Mouse (Mus musculus) liver, postnatal 0 days (tissue): Measurements from ENCODE around the gene Mroh8. TPM values are rescaled to one million over a fixed set of nuclear protein-coding genes. Genes with fewer than 3 reads are reported as not detected.
"Not testable (repeated sequence)": the region's sequence is repeated elsewhere in the genome, so short reads cannot be mapped to it uniquely, and the experiment has no call there.

ENCODE experiments used
- ATAC-seq: fragments of 200-750 bp; cut with Nextera tagmentation; 2 replicates; pipeline ENCODE4 v1.8.0; 2017; ENCODE audit warnings: mild to moderate bottlenecking, moderate library complexity
- DNase-seq: peaks from one replicate; pipeline ENCODE4 v3.0.0-alpha.2; 2016
- H3K27ac ChIP-seq: fragments of 300-500 bp; sonication (generic); 2 replicates; pipeline ENCODE4 v1.5.1; 2014; ENCODE audit warnings: antibody characterized with exemption, moderate library complexity, mild to moderate bottlenecking, low read depth
- H3K27me3 ChIP-seq: fragments of 300-500 bp; sonication (generic); 2 replicates; pipeline ENCODE4 v1.6.1; 2014; ENCODE audit warnings: low read length, control low read depth, mixed read lengths; ENCODE audit not compliant: insufficient read depth
- H3K36me3 ChIP-seq: fragments of 300-500 bp; sonication (generic); replicated peaks from 2 replicates; pipeline ENCODE4 v1.6.1; 2014; ENCODE audit warnings: mild to moderate bottlenecking, control low read depth, low read length, moderate library complexity, mixed read lengths; ENCODE audit not compliant: insufficient read depth
- H3K4me1 ChIP-seq: fragments of 300-500 bp; sonication (generic); 2 replicates; pipeline ENCODE4 v1.6.1; 2014; ENCODE audit warnings: antibody characterized with exemption, mild to moderate bottlenecking, control low read depth; ENCODE audit not compliant: insufficient read depth
- H3K4me2 ChIP-seq: fragments of 300-500 bp; sonication (generic); 2 replicates; pipeline ENCODE4 v1.6.1; 2014; ENCODE audit warnings: low read depth, mild to moderate bottlenecking, low read length, moderate library complexity, mixed read lengths
- H3K4me3 ChIP-seq: fragments of 300-500 bp; sonication (generic); 2 replicates; pipeline ENCODE4 v1.5.1; 2014; ENCODE audit warnings: low read depth, low read length
- H3K9ac ChIP-seq: fragments of 300-500 bp; sonication (generic); replicated peaks from 2 replicates; pipeline ENCODE4 v1.6.1; 2014; ENCODE audit warnings: mild to moderate bottlenecking, moderate library complexity
- H3K9me3 ChIP-seq: fragments of 300-500 bp; sonication (generic); 2 replicates; pipeline ENCODE4 v1.6.1; 2016; ENCODE audit warnings: mild to moderate bottlenecking, control low read depth, low read length, mixed read lengths
- CTCF ChIP-seq: sonication (generic); IDR thresholded peaks from 2 replicates; pipeline ENCODE4 v1.5.1; 2016; ENCODE audit warnings: antibody characterized with exemption, low read depth
- EP300 ChIP-seq: IDR thresholded peaks from 2 replicates; pipeline ENCODE4 v1.6.1; 2016; ENCODE audit warnings: antibody characterized with exemption, low read depth, mild to moderate bottlenecking
- WGBS: fragments of 180-500 bp; shearing (Covaris S2); extraction: QIAGEN DNeasy Blood & Tissue Kit; methylation state at CpG from one replicate; pipeline ENCODE4 v1.1.7; 2014; ENCODE audit not compliant: insufficient replicate concordance; 5-methylcytosine and 5-hydroxymethylcytosine counted together
- polyA plus RNA-seq: library from polyadenylated mRNA; unstranded; fragments of >200 nt; fragmentation: Nextera tagmentation; extraction: Ambion mirVana; gene quantifications from 2 replicates; pipeline ENCODE4 v1.2.1, GENCODE M21; 2015

The Mroh8 gene
- polyA plus RNA-seq, 1 experiment from 2014 or later = 0.07 TPM

DNA sequence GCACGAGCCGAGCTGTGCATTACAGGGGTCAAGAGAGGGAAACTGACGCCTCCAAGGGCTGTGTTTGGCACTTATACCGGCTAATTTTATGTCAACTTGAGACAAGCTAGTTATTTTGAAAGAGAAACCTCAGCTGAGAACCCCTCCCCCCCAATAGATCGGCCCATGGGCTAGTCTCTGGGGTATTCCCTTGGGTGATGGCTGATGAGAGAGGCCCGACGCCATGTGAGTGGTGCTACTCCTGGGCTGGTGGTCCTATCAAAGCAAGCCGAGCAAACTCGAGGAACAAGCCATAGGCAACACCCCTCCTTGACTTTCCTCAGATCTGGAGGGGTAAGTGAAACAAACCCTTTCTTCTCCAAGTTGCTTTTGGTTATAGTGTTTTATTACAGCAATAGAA is 16.8 kb downstream of the Mroh8 start:
- ATAC-seq (no peak), DNase-seq (no peak)
- TF ChIP-seq CTCF (no peak), EP300 (no peak)
- H3K27me3 ChIP-seq = no peaks in the 10 kb centered on the region
- H3K4me2 ChIP-seq = no peak overlapping the region
- H3K27ac ChIP-seq = no peak overlapping the region
- no peak overlapping the region for H3K9ac ChIP-seq
- 72% methylated on average over 9 of the region's 9 CpGs for WGBS
- H3K36me3 ChIP-seq = no peaks in the 10 kb centered on the region
- no peaks in the 10 kb centered on the region for H3K4me1 ChIP-seq
- H3K9me3 ChIP-seq = no peaks in the 10 kb centered on the region
- H3K4me3 ChIP-seq = no peak overlapping the region

DNA sequence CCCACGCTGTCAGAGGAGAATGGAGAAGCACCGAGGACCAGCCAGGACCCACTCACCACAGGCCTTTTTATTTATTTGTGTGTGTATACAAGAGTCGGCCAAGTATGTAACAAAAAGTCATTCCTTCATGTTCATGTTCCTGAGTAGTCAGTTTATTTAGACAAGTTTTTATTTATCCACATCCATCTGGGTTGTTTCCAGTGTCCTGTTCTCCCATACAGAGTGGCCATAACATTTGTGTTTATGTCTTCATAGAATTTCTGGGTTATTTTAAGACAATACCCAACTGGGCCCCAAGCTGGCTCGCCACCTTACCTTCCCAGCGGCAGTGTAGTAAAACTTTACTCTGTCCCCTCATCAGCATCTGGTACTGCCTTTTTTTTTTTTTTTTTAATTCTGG is 17.4 kb downstream of the Mroh8 start:
- DNase-seq (no peak), ATAC-seq (no peak)
- Histone ChIP-seq H3K4me2 (no peak overlapping the region), H3K27me3 (no peaks in the 10 kb centered on the region), H3K36me3 (no peaks in the 10 kb centered on the region), H3K9me3 (no peaks in the 10 kb centered on the region), H3K27ac (no peak overlapping the region), H3K9ac (no peak overlapping the region), H3K4me3 (no peak overlapping the region), H3K4me1 (no peaks in the 10 kb centered on the region)
- no peak for TF ChIP-seq CTCF
- TF ChIP-seq EP300 = no peak
- WGBS = 81% methylated on average over 5 of the region's 5 CpGs

DNA sequence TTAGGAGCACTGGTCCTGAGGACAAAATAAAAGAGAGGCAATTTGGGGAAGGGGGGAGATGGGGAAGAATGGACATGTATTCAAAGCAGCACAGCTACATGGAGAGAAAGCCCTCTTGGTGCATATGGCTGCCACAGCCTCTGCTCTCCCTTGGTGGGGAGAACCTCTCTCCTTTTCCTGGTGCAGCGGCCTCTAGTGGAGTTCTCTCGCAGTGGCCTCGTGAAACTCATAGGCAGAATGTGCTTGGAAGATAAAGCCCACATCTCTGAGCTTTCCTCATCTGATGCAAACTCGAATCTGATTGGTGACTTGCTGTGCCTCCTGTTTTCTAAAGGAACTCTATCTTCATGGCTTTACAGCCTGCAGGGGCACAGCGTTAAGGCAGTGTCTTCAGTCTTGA is 19.6 kb downstream of the Mroh8 start:
- H3K4me2 ChIP-seq = no peak overlapping the region
- H3K4me3 ChIP-seq = no peak overlapping the region
- no peaks in the 10 kb centered on the region for H3K9me3 ChIP-seq
- H3K36me3 ChIP-seq = no peaks in the 10 kb centered on the region
- peak; percentile 45 for ATAC-seq
- WGBS = under 1% methylated on average over 5 of the region's 5 CpGs
- H3K9ac ChIP-seq = no peak overlapping the region
- no peaks in the 10 kb centered on the region for H3K4me1 ChIP-seq
- peak; percentile 76 for TF ChIP-seq CTCF
- TF ChIP-seq EP300 = no peak
- no peak overlapping the region for H3K27ac ChIP-seq
- H3K27me3 ChIP-seq = no peaks in the 10 kb centered on the region
- DNase-seq = peak; percentile 64

DNA sequence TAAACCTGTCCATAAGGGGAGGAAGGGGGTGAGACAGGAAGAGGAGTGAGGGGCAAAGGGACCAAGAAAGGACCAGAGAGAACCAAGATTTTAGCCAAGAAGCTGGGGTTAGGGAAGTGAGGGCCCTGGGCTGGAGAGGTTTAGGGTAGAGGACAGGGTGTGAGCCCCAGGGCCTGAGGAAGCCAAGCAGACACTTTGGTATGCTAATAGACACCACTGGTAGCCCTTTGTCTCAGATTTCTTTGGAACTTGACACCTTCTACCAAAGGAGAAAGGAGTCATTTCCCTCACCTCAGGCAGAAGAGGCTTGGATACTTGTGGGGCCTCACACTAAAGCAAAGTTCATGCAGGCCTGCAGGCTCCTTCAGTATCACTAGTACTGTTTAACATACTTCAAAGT is 31.2 kb downstream of the Mroh8 start:
- Histone ChIP-seq H3K4me2 (no peak overlapping the region), H3K9ac (no peak overlapping the region), H3K4me1 (no peaks in the 10 kb centered on the region), H3K27me3 (no peaks in the 10 kb centered on the region), H3K9me3 (no peaks in the 10 kb centered on the region), H3K4me3 (no peak overlapping the region), H3K27ac (no peak overlapping the region), H3K36me3 (no peaks in the 10 kb centered on the region)
- no peak for DNase-seq
- TF ChIP-seq EP300 (no peak), CTCF (no peak)
- ATAC-seq = no peak

DNA sequence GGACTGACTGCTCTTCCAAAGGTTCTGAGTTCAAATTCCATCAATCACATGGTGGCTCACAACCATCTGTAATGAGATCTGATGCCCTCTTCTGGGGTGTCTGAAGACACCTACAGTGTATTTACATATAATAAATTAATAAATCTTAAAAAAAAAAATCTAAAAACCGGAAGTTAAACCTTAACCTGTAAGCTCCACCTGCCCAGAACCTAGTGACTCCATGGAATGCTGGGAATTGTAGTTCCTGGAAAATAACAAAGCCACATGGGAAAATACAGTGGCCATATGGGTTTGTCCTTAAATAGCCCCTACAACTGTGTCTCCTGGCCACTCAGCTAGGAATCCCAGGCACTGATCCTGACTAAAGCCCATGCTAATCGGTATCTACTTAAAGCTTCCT is 33.7 kb downstream of the Mroh8 start:
- Histone ChIP-seq H3K4me2 (no peak overlapping the region), H3K27ac (no peak overlapping the region), H3K27me3 (no peaks in the 10 kb centered on the region), H3K4me1 (no peaks in the 10 kb centered on the region), H3K4me3 (no peak overlapping the region), H3K9ac (no peak overlapping the region), H3K36me3 (no peaks in the 10 kb centered on the region), H3K9me3 (no peaks in the 10 kb centered on the region)
- TF ChIP-seq CTCF = no peak
- TF ChIP-seq EP300 = no peak
- ATAC-seq = no peak
- WGBS = 70% methylated on average over 2 of the region's 2 CpGs
- no peak for DNase-seq

DNA sequence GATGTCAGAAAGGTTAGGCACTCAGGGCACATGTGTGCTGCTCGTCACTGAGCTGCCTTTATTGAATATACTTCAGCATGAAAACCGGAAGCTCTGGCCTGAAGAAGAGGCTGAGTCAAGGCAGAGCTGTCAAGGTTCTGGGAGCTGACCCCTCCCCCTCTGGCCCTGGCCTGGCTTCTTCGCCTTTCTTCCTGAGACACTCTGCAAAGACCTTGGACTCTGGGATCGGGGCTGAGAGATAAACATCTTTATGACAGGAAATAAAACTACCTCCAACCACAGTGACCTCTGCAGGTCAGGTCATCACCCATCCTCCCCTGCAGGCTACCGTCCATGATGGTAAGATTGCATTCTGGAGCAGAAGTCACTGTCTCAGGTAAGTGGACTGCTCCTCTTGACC is 34.3 kb downstream of the Mroh8 start:
- Histone ChIP-seq H3K4me2 (no peak overlapping the region), H3K27ac (no peak overlapping the region), H3K4me3 (no peak overlapping the region), H3K4me1 (no peaks in the 10 kb centered on the region), H3K9ac (no peak overlapping the region), H3K9me3 (no peaks in the 10 kb centered on the region), H3K36me3 (no peaks in the 10 kb centered on the region), H3K27me3 (no peaks in the 10 kb centered on the region)
- ATAC-seq = no peak
- whole genome bisulfite sequencing = 21% methylated on average over 5 of the region's 5 CpGs
- DNase-seq = no peak
- no peak for TF ChIP-seq CTCF
- TF ChIP-seq EP300 = no peak

DNA sequence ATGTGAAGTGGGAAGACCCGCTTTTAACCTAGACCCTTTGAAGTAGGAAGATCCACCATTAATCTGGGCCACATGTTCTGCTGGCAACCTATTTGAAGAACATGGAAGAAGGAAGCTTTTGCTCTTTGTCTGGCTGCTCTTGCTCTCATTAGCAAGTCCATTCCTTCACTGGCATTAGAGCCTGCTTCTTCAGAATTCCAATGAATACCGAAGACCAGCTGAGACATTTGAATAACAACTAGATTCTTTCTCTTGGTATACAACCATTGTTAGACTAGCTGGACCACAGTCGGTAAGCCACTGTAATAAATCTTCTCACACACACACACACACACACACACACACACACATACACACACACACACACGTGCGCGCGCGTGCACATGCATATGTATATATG is 43.4 kb downstream of the Mroh8 start:
- WGBS = 88% methylated on average over 8 of the region's 8 CpGs
- Histone ChIP-seq H3K9ac (no peak overlapping the region), H3K27me3 (no peaks in the 10 kb centered on the region), H3K4me1 (no peaks in the 10 kb centered on the region), H3K4me3 (no peak overlapping the region), H3K36me3 (no peaks in the 10 kb centered on the region), H3K4me2 (no peak overlapping the region), H3K27ac (no peak overlapping the region), H3K9me3 (no peaks in the 10 kb centered on the region)
- TF ChIP-seq EP300 = no peak
- no peak for DNase-seq
- no peak for ATAC-seq

DNA sequence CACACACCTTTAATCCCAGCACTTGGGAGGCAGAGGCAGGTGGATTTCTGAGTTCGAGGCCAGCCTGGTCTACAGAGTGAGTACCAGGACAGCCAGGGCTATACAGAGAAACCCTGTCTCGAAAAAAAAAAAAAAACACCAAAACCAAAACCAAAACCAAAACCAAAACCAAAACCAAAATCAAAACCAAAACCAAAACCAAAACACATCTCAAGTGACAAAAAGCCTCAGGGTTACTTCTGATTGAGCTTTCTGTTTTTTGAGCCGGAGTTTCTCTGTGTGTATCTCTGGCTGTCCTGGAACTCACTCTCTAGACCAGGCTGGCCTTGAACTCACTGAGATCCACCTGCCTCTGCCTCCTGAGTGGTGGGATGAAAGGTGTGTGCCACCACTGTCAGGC is 57.4 kb downstream of the Mroh8 start:
- DNase-seq, H3K4me2 ChIP-seq, H3K4me1 ChIP-seq, H3K36me3 ChIP-seq, ATAC-seq, H3K27me3 ChIP-seq, H3K9me3 ChIP-seq, H3K9ac ChIP-seq, H3K27ac ChIP-seq, H3K4me3 ChIP-seq: not testable (repeated sequence)
- 84% methylated on average over 3 of the region's 3 CpGs for WGBS
